8 mouse cellular contexts compared by ENCODE assay signal in the genomic region with DNA sequence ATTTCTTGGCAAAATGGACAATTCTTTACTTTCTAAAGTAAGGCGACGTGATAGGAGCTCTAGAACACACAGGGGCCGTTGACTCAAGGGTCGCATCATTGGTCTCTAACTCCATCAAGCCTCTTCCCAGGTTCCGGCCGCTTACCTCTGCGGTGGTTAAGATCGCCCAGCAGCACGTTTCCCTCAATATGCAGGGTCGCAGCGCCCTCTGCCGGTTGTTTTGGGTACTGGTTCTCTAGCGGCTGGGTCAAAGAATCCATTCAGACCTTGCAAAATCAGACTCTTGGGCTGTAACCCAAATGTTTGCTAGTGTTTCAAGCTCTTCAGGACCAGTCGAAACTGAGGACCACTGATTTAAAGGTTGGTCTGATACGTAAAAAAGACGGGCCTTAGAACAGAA. TPM values are rescaled to one million over a fixed set of nuclear protein-coding genes. Genes with fewer than 3 reads are reported as not detected.
DNase-seq lines count a peak whose midpoint lies in the region; ATAC-seq and TF ChIP-seq lines count a peak whose summit lies in the region.

No protein-coding gene starts in this region.

- no peak overlapping the region for H3K4me3 ChIP-seq in forebrain, embryonic 11.5 days (ENCODE audit: low read depth, low read length)
- H3K4me3 ChIP-seq in forebrain, embryonic 12.5 days (replicated peaks) = no peak overlapping the region
- H3K4me3 ChIP-seq in small intestine, adult 2 months (ENCODE audit: low read depth, low read length) = no peak overlapping the region

- intact Hi-C loops in heart, postnatal 36 days (cut with DNase I) = loop anchor here (1.0 to 5.0 kb wide), 3 partner anchors 42 to 293 kb away; no protein-coding TSS in a partner anchor

- H3K9me3 ChIP-seq in forebrain, embryonic 11.5 days (ENCODE audit: control insufficient read depth, low read length) = no peaks in the 10 kb centered on the region
- H3K9me3 ChIP-seq in forebrain, embryonic 12.5 days = no peaks in the 10 kb centered on the region

- no peak for ATAC-seq in forebrain, embryonic 11.5 days (replicated peaks; ENCODE audit: low FRiP score)
- no peak for ATAC-seq in forebrain, embryonic 12.5 days (ENCODE audit: low FRiP score)

- H3K4me1 ChIP-seq in forebrain, embryonic 11.5 days (replicated peaks; ENCODE audit: control insufficient read depth, insufficient read depth, low read length) = peaks cover 23% of the 10 kb centered on the region
- H3K4me1 ChIP-seq in forebrain, embryonic 12.5 days = peaks cover 43% of the 10 kb centered on the region
- peaks cover 6% of the 10 kb centered on the region for H3K4me1 ChIP-seq in small intestine, adult 2 months (ENCODE audit: control insufficient read depth, insufficient read depth, insufficient read length, low read length)

- no peak overlapping the region for H3K27ac ChIP-seq in forebrain, embryonic 11.5 days (ENCODE audit: low read depth, low read length)
- H3K27ac ChIP-seq in forebrain, embryonic 12.5 days = no peak overlapping the region
- H3K27ac ChIP-seq in small intestine, adult 2 months (ENCODE audit: insufficient read depth, low read depth, low read length) = no peak overlapping the region

- 2% methylated on average over 16 of the region's 16 CpGs for WGBS in forebrain, embryonic 11.5 days
- WGBS in forebrain, embryonic 12.5 days = 2% methylated on average over 16 of the region's 16 CpGs
- WGBS in small intestine, adult 2 months = 3% methylated on average over 16 of the region's 16 CpGs

- no peak overlapping the region for H3K9ac ChIP-seq in forebrain, embryonic 11.5 days (ENCODE audit: low read length)
- H3K9ac ChIP-seq in forebrain, embryonic 12.5 days = no peak overlapping the region

- no peak overlapping the region for H3K4me2 ChIP-seq in forebrain, embryonic 11.5 days (ENCODE audit: low read depth, low read length, severe bottlenecking)
- no peak overlapping the region for H3K4me2 ChIP-seq in forebrain, embryonic 12.5 days

- no peaks in the 10 kb centered on the region; the same call in 1 of the 2 replicates for H3K27me3 ChIP-seq in forebrain, embryonic 11.5 days (ENCODE audit: control insufficient read depth, insufficient read depth, low read length)
- peaks cover 26% of the 10 kb centered on the region for H3K27me3 ChIP-seq in forebrain, embryonic 12.5 days
- no peaks in the 10 kb centered on the region; the same call in 1 of the 2 replicates for H3K27me3 ChIP-seq in small intestine, adult 2 months (ENCODE audit: control insufficient read depth, insufficient read depth, low read length)

- TF ChIP-seq POLR2A in small intestine, adult 2 months (IDR thresholded peaks at IDR 0.05; ENCODE audit: low read depth, low read length) = no peak

- peak; percentile 95 for DNase-seq in forebrain, embryonic 11.5 days (ENCODE audit: low spot score)
- peak; percentile 91 for DNase-seq in adrenal gland, postnatal 25 days
- DNase-seq in embryo, embryonic 9.5 days (ENCODE audit: extremely low spot score) = peak; percentile 91
- DNase-seq in heart, postnatal 36 days = peak; percentile 84 to 94
- DNase-seq in left cerebral cortex, adult 18-20 months (ENCODE audit: low spot score in 2 of 2) = peak; percentile 86 to 95
- DNase-seq in mesoderm, embryonic 11.5 days (ENCODE audit: low read depth, low spot score) = peak; percentile 87

- no peaks in the 10 kb centered on the region; the same call in 1 of the 2 replicates for H3K36me3 ChIP-seq in forebrain, embryonic 11.5 days (ENCODE audit: control insufficient read depth, insufficient read depth, low read length)
- H3K36me3 ChIP-seq in forebrain, embryonic 12.5 days (replicated peaks) = 0 out of 2 replicates have a peak, but pooled peaks cover 3% of the 10 kb centered on the region
- H3K36me3 ChIP-seq in small intestine, adult 2 months (ENCODE audit: control insufficient read depth, insufficient read depth, low read length) = no peaks in the 10 kb centered on the region

- peak; percentile 93 for TF ChIP-seq CTCF in small intestine, adult 2 months (IDR thresholded peaks at IDR 0.05; ENCODE audit: extremely low read depth, insufficient read length, insufficient replicate concordance, low read depth, low read length)

RNA-seq across cellular contexts. Expression of gene Aen, which starts 5.0 kb away (rescaled TPM):
- 54.2 and 65.4 TPM in 2 replicates for polyA plus RNA-seq in forebrain, embryonic 11.5 days (2014; fragmentation: Nextera tagmentation; extraction: Ambion mirVana)
- polyA plus RNA-seq in forebrain, embryonic 12.5 days (2016; fragmentation: Nextera tagmentation; extraction: Ambion mirVana) = 55.2 and 57.4 TPM in 2 replicates
- 36.2 and 36.4 TPM in 2 replicates for total RNA-seq in adrenal gland, postnatal 25 days (2021)
- 10 to 100 TPM; 35.2 to 35.3 TPM for total RNA-seq in heart, postnatal 36 days (2021)
- total RNA-seq in left cerebral cortex, adult 18-20 months (2021) = 10 to 100 TPM; 21.5 to 25.5 TPM
- polyA plus RNA-seq in small intestine, adult 2 months (2012; rRNA removed) = 7.7 and 8.7 TPM in 2 replicates

RNA-seq across cellular contexts. Expression of gene Isg20, which starts 22.6 kb away (rescaled TPM):
- polyA plus RNA-seq in forebrain, embryonic 11.5 days (2014; fragmentation: Nextera tagmentation; extraction: Ambion mirVana) = 0.39 and 0.51 TPM in 2 replicates
- 0.29 TPM in 1 of 2 replicates, not detected in the other for polyA plus RNA-seq in forebrain, embryonic 12.5 days (2016; fragmentation: Nextera tagmentation; extraction: Ambion mirVana)
- total RNA-seq in adrenal gland, postnatal 25 days (2021) = 4.9 and 5.4 TPM in 2 replicates
- total RNA-seq in heart, postnatal 36 days (2021) = 1 to 10 TPM; 8.6 to 9.5 TPM
- 1 to 10 TPM in 1 of 2 experiments, under 1 TPM in 1; 0.91 to 1.4 TPM for total RNA-seq in left cerebral cortex, adult 18-20 months (2021)
- 22.3 and 23.8 TPM in 2 replicates for polyA plus RNA-seq in small intestine, adult 2 months (2012; rRNA removed)

RNA-seq across cellular contexts. Expression of gene Det1, which starts 43.6 kb away (rescaled TPM):
- 24.3 and 24.8 TPM in 2 replicates for polyA plus RNA-seq in forebrain, embryonic 11.5 days (2014; fragmentation: Nextera tagmentation; extraction: Ambion mirVana)
- 22.2 and 23.3 TPM in 2 replicates for polyA plus RNA-seq in forebrain, embryonic 12.5 days (2016; fragmentation: Nextera tagmentation; extraction: Ambion mirVana)
- 17.1 and 17.8 TPM in 2 replicates for total RNA-seq in adrenal gland, postnatal 25 days (2021)
- 10 to 100 TPM; 12.1 to 14.4 TPM for total RNA-seq in heart, postnatal 36 days (2021)
- total RNA-seq in left cerebral cortex, adult 18-20 months (2021) = 1 to 10 TPM; 5.4 to 6.2 TPM
- 7.5 and 10.2 TPM in 2 replicates for polyA plus RNA-seq in small intestine, adult 2 months (2012; rRNA removed)
